Mouse (Mus musculus): Measurements from ENCODE around the gene Slc30a3.

GRCm38 (mm10) chr5:31126050-31126449 is 18.0 kb upstream of the Slc30a3 start:
- TF ChIP-seq POLR2A (IDR thresholded peaks at IDR 0.05; ENCODE audit: borderline replicate concordance, insufficient read depth, low read length) (no peak), CTCF (IDR thresholded peaks at IDR 0.05; ENCODE audit: borderline replicate concordance, insufficient read depth, low read depth, low read length) (no peak)

Data from cerebellum, adult 2 months (tissue).